Mouse (Mus musculus): ENCODE results near the gene Macf1. TPM values are rescaled to one million over a fixed set of nuclear protein-coding genes. Genes with fewer than 3 reads are reported as not detected.
"Not testable (repeated sequence)": the region's sequence is repeated elsewhere in the genome, so short reads cannot be mapped to it uniquely, and the experiment has no call there.

Gene Macf1
- total RNA-seq, 2 experiments from 2014 or later = 194 to 241 TPM

DNA sequence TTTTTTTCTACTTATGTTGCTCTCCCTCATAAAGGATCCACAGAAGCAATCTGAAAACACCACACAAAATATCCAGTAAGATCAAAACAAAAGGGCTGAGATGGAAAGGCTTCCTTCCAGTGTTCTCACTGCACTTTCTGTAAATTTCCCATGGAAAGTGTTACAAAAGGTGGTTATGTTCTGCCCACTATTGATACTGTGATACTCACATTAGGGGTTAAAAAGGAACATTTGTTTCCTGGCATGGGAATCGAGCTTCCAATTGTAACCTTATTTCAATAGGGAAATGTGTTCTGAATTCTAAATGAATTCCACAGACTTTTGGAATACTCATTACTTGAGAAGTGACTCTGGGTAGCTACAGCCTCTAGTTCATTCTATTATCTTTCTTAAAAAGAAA, 299.1 kb downstream of the Macf1 start:
- DNase-seq (ENCODE audit: extremely low spot score in 1 of 2, low spot score in 1 of 2) = no peak

DNA sequence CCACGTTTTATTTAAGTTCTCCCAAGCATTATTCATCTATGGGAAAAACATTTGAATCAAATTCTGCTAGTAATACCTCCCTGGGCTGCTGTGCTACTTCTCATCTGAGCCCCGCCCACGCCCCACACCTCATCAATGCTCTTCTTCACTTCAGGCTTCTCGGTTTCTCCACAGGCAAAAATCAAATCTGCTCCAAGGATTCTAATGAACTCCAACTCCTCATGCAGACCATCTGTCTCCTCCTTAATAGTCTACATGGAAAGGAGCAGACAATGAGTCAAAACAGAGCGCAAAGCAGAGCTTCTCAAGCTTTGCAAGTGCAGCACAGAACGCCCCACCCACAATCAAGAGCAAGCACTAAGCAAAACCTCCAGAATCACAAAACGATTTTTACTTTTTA, 301.0 kb downstream of the Macf1 start:
- peak in 1 of 2 experiments; percentile 26 for DNase-seq (ENCODE audit: extremely low spot score in 1 of 2, low spot score in 1 of 2)

DNA sequence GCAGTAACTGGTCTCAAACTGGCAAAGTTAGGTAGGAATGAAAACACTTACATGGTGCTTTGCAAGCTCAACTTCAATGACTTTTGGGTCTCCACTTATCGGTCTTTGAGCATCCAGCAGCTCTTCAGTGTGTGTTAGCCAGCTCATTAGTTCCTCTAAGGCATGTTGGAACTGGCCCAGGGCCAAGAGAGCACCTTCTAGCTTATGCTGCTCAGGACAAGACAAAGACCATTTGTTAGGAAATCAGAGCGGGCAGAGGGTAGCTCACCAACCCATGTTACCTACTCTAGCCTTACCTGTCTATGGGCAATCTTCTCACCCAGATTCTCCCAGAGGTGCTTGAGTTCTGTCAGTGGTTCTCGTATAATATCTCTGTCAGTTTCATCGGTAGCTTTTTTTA, 302.1 kb downstream of the Macf1 start:
- DNase-seq (ENCODE audit: extremely low spot score in 1 of 2, low spot score in 1 of 2) = no peak

DNA sequence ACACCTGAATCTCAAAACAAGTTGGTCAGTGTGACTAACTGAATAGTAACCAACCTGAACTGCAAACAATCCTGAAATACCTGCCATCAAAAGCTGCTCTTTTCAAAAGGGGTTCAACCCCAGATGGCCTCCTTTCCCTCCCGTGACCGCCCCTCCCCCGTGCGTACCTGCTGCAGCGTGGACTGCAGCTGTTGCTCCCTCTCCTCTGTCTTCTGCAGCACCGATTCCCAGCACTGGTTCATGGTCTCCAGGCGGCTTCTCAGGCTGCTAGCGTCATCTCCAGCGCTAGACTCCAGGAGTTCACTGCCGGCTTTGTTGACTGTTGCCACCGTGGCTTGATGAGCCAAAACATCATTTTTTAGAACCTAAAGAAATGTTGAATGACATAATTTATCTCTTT, 302.6 kb downstream of the Macf1 start:
- DNase-seq (ENCODE audit: extremely low spot score in 1 of 2, low spot score in 1 of 2) = no peak

DNA sequence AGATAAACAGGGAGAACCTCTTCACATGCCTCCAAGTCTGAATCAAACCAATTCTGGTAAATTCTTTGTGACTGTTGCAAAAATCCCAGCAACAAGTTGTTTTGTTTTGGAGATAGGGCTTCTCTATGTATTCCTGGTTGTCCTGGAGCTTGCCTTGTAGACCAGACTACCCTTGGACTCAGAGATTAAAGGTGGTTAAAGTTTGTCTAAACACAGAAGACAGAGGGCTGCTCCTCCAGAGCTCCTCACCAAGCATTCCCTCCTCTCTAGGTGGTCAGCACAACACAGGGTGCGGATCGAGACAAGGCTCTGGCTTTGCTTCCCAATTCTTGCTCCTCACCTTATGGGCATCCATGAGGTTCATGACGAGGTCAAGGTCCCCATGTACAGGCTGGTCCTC, 308.1 kb downstream of the Macf1 start:
- no peak for DNase-seq (ENCODE audit: extremely low spot score in 1 of 2, low spot score in 1 of 2)

DNA sequence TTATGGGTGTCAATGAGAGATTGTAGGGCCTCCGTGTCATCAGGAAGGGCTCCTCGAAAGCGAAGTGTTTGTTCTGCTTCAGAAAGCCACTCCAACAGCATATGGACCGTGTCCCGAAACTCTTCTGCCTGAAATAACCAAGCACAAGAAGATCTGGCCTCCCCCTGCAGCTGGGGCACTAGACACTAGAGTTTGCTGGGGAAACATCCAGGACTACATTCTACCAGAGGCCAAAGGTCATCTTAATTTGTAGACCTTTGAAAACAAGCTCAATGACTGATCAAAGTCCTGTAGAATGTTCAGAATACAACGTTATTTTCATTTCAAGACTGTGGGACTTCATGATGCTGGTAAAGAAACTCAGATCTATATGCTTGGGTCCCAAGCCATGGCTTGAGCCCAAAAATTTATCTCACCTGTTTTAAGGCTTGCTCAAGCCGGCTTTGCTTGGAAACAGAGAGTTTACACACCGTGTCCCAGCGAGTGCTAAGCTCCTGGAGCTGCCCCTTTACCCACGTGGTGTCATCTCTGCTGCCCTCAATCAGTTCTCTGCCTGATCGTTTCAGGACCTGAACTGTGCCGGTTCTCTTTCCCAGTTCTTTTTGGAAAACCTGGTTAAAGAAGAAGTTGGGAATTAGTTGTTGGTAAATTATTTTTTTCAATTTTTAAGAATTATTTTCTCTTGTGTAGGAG, 309.7 kb downstream of the Macf1 start:
- no peak for DNase-seq (ENCODE audit: extremely low spot score in 1 of 2, low spot score in 1 of 2)

DNA sequence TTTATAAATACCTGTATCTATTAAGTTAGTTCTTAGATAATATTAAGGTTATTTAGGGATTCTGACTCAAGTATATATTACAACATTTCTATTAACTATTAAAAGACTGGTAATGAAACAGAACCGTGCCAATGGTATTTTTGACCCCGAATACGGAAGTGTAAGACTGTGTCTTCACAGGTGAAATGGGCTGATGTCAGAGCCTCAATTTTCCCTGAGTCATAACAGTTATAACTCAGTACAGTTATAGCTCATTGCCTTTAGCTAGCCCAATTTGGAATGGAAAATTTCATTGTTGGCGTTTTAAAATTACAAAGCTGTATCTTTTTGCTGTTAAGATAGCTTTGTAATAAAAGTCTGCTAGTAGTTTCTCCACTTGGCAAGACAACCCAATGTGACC, 320.6 kb downstream of the Macf1 start:
- DNase-seq (ENCODE audit: extremely low spot score in 1 of 2, low spot score in 1 of 2) = no peak

DNA sequence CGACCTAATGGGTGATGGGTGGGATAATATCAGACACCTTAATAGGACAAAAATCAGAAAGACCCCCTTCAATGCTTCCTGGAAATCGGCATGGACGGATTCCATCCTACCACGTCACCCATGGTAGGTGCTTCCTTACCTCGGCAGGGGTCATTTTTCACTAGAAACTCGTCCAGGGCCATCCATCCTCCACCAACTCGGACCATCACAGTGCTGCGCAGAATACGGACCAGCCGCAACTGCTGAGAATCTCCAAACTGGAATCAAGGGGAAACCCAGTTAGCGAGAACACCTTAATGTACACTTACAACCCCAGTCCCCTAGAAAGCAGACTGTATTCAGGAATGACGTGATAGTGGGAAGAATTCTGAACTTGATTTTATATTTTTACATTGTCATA, 323.4 kb downstream of the Macf1 start:
- DNase-seq (ENCODE audit: extremely low spot score in 1 of 2, low spot score in 1 of 2) = no peak

DNA sequence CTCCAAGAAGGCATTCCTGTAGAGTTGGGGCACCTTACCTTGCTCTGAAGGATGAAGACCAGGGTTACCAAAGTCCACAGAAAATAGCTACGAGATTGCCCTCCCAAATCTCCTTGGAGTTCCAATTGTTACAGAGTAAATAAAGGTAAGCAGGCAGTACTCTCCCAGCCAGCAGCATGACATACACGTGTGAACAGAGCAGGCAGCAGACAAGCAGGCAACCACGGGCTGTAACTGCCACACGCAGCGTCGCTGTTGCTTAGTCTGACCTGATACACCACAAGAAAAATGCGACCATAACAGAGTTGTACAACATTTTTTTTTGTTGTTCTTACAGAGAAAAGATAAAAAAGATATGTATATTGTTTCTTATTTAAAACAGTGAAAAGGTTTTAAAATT, 325.5 kb downstream of the Macf1 start:
- no peak for DNase-seq (ENCODE audit: extremely low spot score in 1 of 2, low spot score in 1 of 2)

DNA sequence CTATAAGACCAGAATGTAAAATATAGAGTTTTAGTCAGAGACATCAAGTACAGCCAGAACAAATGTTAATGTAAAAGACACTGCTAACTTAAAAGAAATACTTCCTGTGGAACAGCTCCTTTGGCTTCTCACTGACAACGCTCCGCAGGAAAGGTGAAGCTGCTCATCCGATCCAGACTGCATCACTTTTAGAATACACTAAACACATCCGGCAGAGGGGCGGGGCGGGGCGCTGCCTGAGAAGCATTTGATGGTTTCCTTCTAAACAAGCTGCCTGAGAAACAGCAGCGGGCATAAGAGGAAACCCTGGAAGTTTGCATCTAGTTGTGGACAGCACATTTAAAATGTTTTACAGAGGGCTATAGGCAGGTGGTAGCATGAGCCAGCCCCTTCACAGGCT, 328.2 kb downstream of the Macf1 start:
- no peak for DNase-seq (ENCODE audit: extremely low spot score in 1 of 2, low spot score in 1 of 2)

DNA sequence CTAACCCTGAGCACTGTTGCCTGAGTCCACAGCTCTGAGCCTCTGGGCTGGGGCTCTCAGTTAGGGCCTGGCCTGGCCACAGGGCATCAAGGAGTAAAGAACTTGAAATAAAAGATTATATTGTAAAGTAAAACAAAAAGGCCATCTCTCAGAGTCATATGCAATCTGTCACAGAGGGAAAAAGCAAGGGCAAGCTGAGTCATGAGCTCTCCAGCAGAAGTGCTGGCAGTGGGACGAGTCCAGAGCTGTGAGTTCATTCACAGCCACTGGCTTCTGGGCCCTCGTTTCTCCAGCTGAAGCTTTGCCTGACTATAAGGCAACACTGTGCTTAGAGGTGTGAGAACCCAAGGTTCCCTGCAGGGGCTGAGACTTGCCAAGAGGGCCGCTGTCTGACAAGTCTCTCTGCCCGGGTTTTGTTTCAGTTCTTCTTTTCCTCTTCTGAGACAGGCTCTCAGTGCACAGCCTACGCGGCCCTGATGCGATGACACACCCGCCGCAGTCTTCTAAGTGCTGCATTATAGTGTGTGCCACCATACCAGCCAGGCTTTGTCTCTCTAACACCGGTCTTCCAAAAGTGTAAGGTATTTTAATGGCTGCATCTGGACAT, 330.8 kb downstream of the Macf1 start:
- DNase-seq (ENCODE audit: extremely low spot score in 1 of 2, low spot score in 1 of 2) = no peak

DNA sequence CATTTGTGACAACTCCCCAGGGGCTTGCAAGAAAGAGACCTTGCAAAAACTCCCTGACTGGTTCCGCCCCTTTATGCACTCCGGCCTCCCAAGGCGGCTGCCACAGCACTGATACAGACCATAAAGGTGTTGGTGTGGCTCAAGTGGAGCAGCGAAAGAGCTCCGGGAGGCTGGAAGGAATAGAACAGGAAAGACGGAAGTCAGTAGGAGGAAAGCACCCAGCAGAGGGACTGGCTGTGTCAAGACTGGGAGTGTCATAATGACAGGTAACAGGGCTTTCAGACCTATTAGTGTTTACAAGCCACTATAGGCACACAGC, 340.7 kb downstream of the Macf1 start:
- DNase-seq (ENCODE audit: extremely low spot score in 1 of 2, low spot score in 1 of 2) = no peak

DNA sequence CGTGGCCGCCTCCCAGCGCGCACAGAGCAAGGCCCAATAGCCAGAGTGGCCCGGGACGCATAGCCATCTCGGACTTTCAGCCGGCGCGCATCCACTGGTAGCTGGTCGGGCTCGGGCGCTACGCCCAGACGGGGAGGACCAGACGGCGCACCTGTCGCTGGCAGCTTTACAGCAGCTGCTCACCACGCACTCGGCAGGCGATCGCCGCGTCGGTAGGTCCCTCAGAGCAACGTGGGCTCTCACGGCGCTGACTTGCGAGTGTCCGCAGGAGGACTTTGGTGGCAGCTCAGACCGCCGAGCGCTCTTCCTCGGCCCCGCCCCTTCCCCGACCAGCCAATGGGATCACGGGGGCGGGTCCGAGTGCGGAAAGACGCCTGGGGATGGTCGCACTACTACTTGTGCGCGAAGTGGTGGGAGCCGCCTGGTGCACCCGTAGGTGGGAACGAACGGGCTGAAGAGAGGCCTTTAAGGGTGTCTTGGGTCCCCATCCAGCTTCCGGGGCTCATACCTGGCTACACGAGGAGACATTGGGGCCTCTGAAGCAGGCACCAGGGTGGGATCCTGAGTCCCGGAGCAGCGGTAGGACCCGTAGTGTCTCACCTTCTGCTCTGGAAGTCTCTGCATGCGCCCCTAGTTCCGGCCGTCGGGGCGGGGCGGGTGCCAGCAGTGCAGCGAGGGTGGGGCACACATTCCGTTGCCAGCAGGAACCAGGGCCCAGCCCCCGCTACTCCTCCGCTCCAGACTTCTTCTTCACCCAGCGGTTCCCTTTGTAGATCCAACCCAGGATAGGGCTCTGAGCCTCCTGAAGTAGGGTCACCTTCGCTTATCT, 341.3 kb downstream of the Macf1 start, which contains the start of gene Bmp8a:
Bmp8a (minus strand) TSS at position 611 of the 829 bp plus-strand sequence.
- peak in 1 of 2 experiments; percentile 38 for DNase-seq (ENCODE audit: extremely low spot score in 1 of 2, low spot score in 1 of 2)

DNA sequence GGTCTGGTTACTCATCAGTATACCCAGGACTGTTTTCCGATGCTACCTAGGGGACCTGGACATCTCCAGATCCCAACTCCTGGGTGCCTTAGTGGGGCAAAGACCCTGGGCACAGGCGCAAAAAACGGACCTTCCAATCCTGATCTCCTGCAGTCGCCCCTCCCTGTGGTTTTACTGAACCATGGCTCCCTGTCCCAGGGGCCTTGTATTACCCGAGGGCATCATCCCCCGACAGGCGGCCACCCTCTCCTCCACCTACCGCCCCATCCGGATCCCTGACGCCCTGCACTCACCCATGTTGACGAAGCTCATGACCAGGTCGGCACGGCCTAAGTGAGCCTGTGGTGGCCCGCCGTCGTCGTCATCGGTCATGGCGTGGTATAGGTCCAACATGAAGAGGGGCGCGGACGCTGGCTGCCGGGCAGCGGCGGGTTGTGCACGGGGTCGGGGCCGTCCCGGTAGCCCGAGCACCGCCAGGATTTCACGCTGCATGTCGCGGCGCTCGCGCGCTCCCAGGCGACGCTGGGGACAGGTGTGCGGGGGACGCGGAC, 342.0 kb downstream of the Macf1 start:
- DNase-seq (ENCODE audit: extremely low spot score in 1 of 2, low spot score in 1 of 2) = no peak

DNA sequence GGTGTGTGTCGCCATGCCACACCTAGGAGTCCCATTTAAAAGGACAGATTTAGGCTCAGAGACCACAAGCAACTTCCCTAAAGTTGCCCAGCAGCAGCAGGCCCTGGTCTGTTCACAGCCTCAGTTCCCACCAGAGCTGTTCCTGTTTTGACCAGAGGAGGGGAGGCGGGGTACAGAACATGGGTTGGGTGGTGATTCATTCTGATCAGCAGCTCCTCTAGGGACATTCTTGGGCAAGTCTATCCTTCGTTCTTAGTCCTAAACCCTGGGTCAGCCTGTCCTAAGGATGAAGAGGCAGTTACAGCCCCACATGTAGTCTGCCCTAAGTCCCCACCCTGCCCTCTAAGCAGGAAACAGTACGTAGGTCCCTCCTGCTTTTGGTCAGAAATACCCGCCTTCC, 343.9 kb downstream of the Macf1 start:
- no peak for DNase-seq (ENCODE audit: extremely low spot score in 1 of 2, low spot score in 1 of 2)

DNA sequence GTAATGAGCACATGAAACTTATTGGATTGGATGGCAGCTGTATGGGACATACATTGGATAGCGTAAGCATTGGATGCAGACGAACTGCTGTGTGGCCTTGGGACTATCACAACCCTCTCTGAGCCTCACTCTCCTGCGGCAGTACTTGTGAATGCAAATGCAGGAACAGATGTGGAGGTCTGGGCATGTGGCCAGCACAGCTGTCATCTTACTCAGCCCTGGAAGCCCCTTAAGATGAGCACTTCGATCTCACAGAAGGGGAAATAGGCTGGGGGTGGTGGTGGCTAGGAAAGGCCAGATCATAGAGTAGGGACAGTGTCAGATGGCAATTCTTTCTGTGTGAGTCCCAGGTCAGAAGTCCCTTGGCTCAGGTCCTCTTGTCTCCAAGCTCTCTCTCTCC, 346.5 kb downstream of the Macf1 start:
- DNase-seq (ENCODE audit: extremely low spot score in 1 of 2, low spot score in 1 of 2) = no peak

DNA sequence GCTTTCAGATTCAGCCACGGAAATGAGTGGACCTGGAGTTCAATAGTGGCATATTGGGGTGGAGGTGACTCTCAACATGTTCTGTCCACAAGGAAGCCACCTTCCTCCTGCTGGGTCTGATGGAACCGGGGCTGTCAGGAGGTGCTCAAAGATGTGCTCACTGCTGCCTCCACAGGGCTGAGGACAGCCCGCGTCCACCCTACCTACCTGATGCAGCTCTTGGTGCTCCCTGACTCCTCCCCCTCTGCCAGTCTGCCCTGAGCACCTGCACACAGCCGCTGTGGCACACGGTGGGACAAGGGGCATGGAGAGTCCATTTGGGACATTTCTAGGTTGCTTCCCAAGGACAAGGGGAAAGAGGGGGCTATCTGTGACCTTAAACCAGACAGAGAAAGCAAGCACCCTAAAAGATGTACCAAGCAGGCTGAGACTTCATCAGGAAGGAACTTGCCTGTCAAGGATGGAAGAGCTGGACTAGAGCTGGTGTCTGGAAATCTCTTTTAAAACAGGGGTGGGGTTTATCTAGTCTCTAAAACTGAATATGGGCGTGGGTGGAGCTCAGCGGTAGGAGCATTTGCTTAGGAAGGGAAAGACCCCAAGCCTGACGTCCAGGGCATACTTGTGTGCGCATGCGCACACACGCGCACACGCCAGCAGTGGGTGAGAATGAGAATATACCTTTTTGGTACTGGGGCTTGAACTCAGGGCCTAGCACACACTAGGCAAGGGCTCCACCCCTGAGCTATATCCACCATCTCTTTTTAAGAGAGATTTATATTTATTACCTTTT, 348.2 kb downstream of the Macf1 start:
- no peak for DNase-seq (ENCODE audit: extremely low spot score in 1 of 2, low spot score in 1 of 2)

DNA sequence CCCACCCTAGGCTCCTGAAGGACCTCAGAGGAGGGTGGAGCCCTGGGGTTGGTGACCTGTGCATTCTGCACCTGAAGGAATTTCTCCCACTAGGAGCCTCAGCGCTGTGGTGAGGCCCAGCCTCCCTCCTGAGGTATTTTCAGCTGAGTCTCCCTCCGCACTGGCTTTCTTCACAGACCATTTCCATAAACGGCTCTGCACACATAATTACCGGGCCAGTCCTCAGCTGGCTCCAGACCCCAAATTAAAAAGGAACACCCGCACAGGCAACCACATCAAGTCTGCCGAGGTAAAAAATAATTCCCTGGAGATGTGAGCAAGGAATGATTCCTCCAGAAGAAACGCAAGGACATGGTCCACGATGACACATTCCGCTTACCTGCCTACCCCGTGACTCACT, 348.9 kb downstream of the Macf1 start:
- not testable (repeated sequence) for DNase-seq (ENCODE audit: extremely low spot score in 1 of 2, low spot score in 1 of 2)

DNA sequence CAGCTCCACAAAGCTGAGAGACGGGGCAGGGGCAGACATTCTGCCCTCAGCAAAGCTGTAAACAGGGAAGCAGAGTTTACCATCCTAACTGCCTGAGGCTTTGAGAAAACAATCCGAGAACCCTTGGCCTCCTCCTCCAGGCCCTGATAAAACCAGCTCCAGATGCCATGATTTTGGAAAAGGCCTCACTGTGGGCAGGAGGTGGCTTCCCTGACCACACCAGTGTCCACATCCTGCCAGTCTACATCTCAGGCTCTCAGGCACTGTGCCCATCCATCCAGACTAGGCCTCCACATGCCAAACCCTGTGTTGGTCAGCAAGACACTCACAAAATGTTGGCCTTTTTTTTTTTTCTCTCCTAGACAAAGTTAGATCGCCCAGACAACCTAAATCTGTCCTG, 350.0 kb downstream of the Macf1 start:
- no peak for DNase-seq (ENCODE audit: extremely low spot score in 1 of 2, low spot score in 1 of 2)

DNA sequence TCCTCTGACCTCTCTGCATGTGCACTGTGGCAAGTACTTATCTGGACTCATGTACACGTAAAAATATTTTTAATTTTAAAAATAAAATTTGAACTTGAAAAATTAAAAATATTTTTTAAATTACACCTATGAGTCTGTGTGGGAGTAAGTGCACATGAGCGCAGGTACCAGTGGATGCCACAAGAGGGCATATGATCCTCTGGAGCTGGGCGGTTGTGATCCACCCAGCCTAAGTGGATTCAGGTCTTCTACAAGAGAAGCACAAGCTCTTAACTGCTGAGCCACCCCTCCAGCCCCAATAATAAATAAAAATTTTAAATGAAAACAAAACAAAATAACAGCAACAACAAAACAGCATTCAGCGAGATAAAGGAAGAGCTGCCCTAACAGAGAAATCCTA, 351.0 kb downstream of the Macf1 start:
- no peak for DNase-seq (ENCODE audit: extremely low spot score in 1 of 2, low spot score in 1 of 2)

DNA sequence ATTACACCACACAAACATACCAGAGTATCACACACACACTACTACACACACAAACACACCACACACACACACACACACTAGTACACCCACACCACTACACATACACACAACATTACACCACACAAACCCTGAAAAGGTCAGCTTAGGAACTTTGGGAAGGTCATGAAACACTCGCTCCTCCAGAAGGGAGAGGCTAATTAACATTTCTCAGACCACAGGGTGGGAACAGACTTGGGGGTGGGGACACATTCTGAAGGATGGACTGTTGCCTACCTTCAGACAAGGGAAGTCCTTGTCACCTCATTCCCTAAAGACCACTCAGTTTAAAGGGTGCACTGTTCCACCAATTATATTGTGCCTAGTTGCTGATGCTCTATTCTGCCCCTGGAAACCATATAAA, 352.2 kb downstream of the Macf1 start:
- DNase-seq (ENCODE audit: extremely low spot score in 1 of 2, low spot score in 1 of 2) = not testable (repeated sequence)

Data from layer of hippocampus, postnatal 25 days (tissue).